Mouse (Mus musculus) embryo, embryonic 11.5 days (tissue): ENCODE results near the gene Gm5662.
"Not testable (repeated sequence)": the region's sequence is repeated elsewhere in the genome, so short reads cannot be mapped to it uniquely, and the experiment has no call there.

Experiments used
- DNase-seq: peaks from one replicate; pipeline ENCODE4 v3.0.0-alpha.2; 2012; ENCODE audit warnings: low read depth, low spot score

Gene Gm5662

DNA sequence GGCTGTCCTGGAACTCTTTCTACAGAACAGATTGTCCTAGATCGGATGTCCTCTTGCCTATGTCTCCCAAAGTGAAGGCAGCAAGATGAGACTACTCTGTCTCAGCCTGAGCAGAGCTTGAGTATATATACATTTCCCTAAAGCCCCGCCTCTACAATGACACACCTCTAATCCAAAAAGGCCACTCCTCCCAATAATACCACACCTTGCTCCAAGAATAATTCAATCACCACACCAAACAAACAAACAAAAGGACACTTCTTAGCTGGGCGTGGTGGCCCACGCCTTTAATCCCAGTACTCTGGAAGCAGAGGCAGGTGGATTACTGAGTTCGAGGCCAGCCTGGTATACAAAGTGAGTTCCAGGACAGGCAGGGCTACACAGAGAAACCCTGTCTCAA lies at the start of gene Gm5662:
TSS of gene Gm5662 (minus strand) at position 101 of the 400 bp plus-strand sequence.
- not testable (repeated sequence) for DNase-seq

DNA sequence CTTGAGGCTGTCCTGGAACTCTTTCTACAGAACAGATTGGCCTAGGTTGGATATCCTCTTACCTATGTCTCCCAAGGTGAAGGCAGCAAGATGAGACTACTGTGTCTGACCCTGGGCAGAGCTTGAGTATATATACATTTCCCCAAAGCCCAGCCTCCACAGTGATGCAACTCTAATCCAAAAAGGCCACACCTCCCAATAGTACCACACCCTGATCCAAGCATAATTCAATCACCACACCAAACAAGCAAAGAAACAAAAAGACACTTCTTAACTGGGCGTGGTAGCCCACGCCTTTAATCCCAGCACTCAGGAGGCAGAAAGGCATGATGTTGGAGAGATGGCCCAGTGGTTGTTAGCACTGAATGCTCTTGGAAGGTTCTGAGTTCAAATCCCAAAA lies 49.6 kb upstream of the Gm5662 start, which contains the start of gene Gm5039:
TSS of gene Gm5039 (minus strand) at position 101 of the 400 bp plus-strand sequence.
- not testable (repeated sequence) for DNase-seq

- no peak for DNase-seq
Measured at GRCm38 (mm10) chr12:88314556-88314955, 40.3 kb upstream of the Gm5662 start.

GRCm38 (mm10) chr12:88297171-88297570 lies 22.9 kb upstream of the Gm5662 start:
- not testable (repeated sequence) for DNase-seq

DNA sequence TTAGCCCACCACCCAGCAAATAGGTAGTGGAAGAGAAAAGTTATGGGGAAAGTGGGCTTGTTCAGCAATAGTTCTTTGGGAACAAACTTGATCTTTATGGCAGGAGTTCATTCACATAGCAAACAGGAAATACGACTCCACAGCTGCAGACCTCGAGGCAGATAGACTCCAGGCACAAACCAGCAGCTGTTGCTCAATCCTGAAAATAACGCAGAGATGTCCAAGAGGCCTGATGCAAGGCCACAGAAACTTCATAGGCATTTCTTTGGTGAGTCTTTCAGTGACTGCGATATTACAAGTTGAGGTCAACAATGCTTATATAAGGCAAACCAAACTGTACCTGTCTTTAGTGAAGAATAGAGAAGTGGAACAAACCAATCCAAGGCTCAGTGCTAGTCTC lies 18.8 kb upstream of the Gm5662 start:
- DNase-seq, result not testable (repeated sequence)

GRCm38 (mm10) chr12:88285224-88285623 lies 10.9 kb upstream of the Gm5662 start:
- not testable (repeated sequence) for DNase-seq

DNA sequence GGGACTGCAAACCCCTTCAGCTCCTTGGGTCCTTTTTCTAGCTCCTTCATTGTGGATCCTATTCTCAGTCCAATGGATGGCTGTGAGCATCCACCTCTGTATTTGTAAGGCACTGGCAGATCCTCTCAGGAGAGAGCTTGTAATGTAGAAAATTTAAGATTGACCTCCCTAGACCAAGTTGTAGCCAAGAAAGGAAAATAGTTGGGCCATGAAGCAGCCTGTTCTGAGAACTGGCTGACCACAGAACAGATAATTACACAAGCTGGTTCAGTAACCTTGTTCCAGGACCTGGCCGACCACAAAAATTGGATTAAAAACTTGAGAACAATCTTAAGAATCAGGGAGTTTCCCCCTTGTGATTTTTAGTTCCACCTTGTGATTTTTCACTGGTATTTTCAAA lies 17.1 kb downstream of the Gm5662 start:
- DNase-seq, result no peak

GRCm38 (mm10) chr12:88255917-88256316 lies 18.4 kb downstream of the Gm5662 start:
- DNase-seq, result not testable (repeated sequence)

DNA sequence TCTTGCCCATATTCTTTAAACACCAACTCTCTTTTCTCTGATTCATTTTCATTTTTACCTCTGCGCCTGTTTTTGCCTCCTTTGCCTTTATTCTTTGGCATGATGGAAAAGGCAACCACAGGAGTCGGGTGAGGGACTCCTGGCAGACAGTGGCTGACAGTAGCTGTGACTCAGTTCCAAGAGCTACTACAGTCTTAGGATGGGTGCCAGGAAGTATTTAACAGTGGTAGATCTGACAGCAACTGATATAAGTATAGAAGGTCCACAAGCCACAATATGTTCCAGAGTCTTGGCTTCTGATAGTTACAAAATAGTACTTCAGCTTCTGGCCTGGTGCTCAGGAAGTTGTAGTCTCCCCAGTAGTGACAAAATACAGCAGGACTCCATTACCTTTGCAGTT lies 24.3 kb downstream of the Gm5662 start, which contains the start of gene Gm8332:
TSS of gene Gm8332 (minus strand) at position 101 of the 400 bp plus-strand sequence.
- DNase-seq, result not testable (repeated sequence)

DNA sequence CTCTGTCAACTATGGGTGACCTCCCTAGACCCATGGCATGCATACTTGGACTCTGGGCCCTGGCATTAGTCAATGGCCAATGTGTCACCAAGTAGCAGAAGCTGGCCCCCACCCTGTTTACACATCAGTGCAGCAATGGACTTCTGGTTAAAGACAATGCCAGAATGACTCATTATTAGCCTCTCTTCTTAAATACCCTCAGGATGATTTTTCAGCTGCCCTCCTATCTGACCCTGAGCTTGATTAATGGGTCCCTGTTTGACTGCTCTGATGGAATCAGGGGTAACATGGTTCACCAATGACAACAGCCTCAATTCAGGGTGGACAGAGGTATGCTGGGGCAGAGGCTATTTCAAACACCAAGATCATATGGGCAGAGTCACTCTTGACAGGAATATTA lies 28.5 kb downstream of the Gm5662 start:
- not testable (repeated sequence) for DNase-seq

- not testable (repeated sequence) for DNase-seq
Measured at GRCm38 (mm10) chr12:88242940-88243339, 31.4 kb downstream of the Gm5662 start.
